Mouse (Mus musculus) left cerebral cortex, postnatal 4 days (tissue): ENCODE data around the gene Rpl19. TPM values are rescaled to one million over a fixed set of nuclear protein-coding genes. Genes with fewer than 3 reads are reported as not detected.

ENCODE experiments used
- DNase-seq: peaks from one replicate; pipeline ENCODE4 v3.0.0-alpha.2; 2022
- intact Hi-C: fragments of 180-260 bp; cut with DNase I; formaldehyde crosslinking; loops from one replicate; pipeline ENCODE4 v1.15.1; 2025
- total RNA-seq, 2 experiments: library from RNA; stranded (reverse); gene quantifications; 2 replicates each; pipeline ENCODE4 v1.2.3; 2021

Rpl19 gene
- total RNA-seq, 2 experiments from 2014 or later, result 711 to 733 TPM

DNA sequence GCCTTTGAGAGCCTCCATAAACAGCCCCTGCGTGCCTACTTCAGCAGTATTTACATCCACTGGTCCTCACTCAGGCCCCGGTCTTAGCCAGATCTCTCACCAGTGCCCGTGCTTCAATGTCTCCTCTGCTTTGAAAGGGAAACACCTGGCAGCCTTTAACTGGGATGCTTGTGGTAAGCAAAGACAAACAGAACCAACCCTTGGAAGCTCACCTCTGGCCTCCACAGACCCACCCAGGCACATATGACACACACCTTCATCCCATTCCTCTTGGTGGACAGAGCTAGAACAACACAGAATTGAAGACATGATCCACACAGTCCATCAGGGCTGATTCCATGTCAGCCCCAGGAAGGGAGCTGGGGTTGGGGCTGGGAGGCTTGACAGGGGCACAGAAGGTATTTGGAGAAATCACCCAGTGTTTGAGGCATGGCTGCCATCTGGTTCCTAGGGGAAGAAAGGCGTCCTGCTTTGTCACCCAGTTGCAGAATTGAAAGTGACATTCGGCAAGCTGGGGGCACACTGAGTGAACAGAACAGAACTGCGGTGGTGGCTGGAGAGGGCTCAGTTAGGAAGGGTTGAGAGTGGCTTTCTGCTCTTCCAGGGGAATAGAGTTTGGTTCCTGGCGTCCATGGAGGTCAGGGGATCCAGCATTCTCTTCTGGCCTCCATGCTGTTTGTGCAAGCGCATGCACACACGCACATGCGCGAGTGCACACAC lies 28.3 kb upstream of the Rpl19 start:
- intact Hi-C loops, result no loop called here
- no peak for DNase-seq

DNA sequence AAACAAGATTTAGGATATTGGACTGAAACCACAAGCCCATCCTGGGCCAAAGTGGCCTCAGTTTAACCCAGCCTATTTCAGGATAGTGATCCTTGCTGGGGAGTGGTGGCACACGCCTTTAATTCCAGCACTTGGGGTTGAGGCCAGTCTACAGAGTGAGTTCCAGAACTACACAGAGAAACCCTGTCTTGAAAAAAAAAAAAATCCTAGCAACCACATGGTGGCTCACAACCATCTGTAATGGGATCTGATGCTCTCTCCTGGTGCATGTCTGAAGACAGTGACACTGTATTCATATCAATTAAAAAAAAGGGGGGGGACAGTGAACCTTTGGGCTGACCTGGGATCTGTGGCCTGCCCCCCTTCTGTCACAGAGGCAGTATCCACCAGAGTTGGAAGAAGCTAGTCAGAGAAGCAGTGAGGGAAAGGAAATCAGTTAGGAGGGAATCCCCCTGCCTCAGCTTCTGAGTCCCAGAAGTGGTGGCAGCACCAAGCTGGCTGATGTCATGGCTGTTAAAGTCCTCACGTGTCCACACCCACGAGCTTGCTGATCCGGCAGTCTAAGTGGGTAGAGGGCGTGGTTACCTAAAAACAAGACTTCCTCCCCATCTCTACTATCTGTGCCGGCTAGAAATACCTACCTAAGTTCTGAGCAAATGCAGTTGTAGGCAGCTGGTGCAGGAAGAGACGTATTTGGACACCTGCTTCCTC lies 27.5 kb upstream of the Rpl19 start:
- no peak for DNase-seq
- intact Hi-C loops, result no loop called here

DNA sequence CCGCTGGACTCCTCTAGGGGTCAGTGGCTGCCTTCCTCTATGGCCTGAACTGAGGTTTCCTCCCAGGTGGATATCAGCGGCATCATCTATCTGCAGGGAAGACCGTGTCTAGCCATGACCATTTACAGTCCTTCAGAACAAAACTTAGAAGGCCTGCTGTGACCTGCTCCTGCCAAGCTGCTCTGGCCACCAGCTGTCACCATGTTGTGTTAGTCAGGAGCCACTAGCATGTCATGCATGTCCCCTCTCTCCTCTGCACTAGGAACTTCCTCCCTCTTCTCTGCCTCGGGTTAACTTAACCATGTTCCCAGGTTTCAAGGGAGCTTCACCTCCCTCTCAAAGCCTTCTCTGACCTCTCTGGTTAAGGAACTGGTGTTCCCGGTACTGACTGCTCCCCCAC lies 26.8 kb upstream of the Rpl19 start:
- DNase-seq, result no peak
- intact Hi-C loops, result no loop called here

DNA sequence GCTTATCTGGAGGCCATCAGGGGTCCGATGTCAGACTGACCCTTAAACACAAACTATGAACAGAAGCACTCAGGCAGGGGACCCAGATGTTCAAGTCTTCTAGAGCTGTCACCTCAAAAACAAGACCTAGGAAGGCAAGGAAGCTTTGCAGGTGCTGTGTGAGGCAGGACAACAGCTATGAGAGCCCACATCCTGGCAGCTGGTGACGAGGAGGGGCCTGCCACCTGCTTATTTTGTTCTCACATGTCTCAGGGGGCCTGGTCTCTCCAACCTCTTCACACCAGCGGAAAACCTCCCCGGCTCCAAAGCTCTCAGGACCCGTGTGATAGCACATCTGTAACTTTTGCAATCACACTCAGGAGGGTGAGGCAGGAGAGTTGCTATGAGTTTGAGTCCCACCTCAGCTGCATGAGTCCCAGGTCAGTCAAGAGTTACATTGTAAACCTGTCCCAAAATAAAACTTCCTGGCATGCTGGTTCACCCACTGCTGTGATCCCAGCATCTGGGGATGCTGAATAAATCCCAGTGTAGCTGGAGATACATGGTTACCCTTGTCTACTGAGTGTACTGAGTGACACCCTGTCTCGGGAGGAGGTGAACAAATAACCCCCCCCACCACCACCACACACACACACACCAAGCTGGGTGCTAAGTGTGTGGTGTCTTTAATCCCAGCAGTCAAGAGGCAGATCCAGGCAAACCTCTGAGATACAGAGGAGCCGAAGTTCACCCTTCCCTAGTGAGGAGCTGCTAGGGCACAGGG lies 26.0 kb upstream of the Rpl19 start:
- DNase-seq, result no peak
- intact Hi-C loops, result no loop called here

DNA sequence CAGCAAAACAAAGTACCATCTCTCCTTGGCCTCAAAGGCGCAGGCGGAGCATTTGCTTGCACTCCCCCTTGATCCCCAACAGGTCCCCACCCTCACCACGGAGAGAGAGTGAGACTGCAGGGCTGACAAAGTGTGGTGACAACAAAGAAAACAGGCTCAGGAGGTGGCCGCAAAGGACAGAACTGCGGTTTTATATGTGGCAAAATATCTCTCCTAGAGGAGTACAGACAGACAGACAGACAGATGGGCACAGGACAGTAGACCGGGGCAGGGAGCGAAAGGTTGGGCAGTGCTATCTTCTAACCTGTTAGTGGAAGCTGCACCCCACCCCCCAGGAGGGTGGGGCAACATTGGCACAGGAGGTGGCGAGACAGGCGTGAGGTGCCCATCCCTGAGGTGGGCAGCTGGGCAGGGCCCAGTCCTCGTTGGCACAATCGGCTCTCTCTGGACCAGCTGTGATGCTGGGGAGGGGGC lies 25.1 kb upstream of the Rpl19 start:
- DNase-seq, result no peak
- intact Hi-C loops, result no loop called here

DNA sequence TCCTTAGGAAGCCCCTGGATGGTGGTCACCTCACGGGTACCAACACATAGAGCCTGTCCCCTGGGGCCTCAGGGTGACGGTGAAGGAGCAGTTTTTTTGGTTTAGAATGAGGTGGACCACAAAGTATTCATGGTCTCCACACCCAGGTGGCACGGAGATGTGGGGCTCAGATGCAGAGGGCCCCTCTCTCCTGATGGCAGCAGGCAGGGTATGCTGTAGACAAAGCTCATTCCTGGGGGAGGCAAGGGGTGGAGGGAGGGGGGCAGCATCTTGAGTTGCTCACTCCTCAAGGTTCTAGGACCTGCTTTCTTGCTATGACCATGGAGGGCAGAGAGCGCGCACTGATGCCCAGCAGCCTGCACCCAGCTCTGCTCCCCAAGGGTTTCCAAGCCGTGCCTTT lies 24.5 kb upstream of the Rpl19 start:
- intact Hi-C loops, result no loop called here
- no peak for DNase-seq

DNA sequence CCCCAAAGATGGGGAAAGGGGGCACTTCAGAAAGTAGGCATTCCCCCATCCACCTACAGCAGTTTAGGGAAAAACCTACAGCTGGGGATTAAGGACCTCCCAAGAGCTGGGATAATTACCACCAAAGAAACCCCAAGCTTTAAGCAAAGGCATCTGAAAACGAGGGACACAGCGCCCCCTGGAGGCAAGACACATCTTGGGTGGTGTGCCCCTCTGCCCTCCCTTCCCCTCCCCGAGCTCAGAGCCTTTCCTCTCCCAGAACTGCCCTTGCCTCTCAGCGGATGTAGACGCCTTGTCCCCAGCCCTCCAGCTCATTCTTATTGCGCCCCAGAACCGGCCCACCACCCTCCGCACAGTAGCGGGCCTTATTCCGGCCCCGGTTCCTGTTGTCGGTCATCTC lies 23.9 kb upstream of the Rpl19 start:
- DNase-seq, result peak; percentile 89
- intact Hi-C loops, result no loop called here

DNA sequence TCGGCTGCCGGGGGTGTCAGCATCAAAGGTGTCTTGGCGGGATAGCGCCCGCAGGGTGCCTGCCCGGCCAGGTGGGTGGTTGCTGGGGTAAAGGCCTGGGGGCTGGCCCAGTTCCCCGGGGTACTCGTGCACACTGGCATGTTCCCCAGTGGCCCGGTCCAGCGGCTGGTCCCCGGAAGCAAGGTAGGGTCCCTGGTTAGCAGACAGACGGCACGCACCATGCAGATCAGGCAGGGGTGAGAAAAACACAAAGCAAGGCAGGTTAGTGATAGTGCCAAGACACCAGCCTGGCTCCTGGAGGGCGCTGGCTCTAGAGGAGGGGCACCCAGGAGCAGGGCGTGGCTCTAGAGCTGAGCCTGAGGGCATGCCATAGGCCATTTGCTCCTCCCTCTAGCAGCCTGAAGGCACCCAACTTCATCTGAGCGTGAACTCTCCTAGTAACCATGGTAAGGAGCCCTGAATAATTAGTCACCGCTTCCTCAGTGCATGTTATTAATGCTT lies 23.3 kb upstream of the Rpl19 start:
- no peak for DNase-seq
- intact Hi-C loops, result no loop called here

DNA sequence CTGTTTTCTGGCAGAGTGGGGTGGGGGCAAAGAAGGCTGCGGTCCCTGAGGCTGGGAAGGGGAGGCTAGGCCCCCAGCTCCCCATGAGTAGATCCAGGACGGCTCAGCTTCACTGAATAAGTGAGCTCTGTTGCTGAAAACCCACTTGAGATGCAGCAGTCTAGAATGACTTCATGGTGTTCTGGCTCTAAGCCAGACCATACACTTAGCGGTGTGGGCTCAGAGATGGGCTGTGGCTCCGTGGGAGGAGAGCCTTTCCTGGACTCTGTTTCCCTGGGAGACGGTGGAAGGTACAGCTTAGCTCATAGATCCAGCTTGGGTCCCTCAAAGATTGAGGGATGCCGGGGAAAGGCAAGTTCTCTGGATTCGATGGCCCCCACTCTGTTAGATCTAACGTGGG lies 22.3 kb upstream of the Rpl19 start:
- DNase-seq, result no peak
- intact Hi-C loops, result no loop called here

DNA sequence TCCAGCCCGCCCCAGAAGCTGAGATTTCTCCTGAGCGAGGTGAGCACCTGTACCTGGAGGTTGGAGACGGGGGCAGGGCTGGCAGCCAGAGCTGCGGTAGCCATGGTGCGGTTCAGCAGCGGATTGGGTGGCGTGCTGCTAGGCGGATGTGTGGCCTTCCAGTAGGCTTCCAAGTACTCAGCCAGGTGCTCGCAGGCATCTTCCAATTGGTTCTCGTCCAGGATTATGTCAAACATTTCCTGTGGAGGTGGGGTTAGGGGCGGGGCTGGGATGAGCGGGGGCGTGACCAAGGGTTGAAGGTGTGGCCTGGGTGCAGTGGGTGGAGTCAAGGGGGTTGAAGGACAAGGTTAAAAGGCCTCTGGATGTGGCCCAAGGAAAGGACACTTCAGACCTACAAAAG lies 21.4 kb upstream of the Rpl19 start:
- no peak for DNase-seq
- intact Hi-C loops, result no loop called here

DNA sequence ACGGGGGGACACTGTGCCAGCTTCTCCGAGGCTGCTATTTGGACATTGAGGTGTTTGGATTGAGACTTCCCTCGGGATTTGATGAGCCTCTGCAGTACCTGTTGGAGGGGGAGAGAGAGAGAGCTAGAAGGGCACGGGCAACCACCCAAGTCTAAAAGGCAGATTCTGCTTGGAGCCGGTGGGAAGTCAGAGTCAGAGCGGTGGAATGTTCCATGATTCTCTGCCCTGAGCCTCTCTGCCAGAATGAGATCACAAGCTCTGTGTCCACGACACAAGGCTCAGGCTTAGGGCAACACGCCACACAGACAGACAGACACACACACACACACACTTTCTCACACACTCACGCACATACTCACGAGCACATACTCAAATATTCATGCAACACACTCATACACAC lies 20.8 kb upstream of the Rpl19 start:
- intact Hi-C loops, result no loop called here

DNA sequence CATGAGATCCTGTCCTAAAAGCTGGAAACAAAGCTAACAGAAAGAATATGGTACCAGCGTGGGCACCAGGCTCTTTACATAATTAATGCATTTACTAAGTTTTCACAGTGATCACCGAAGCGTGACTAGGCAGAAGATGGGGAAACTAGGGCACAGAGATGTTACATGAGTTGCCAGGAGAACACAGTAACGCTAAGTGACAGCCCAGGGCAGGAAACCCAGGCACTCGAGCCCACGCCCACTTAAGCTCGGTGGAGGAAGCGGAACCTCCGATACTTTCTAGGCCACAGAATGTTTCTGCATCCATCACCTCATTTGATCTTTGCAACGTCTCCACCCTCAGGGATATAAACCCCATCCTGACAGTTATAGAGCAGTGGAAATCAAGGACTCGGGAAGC lies 18.4 kb upstream of the Rpl19 start:
- no peak for DNase-seq
- intact Hi-C loops, result no loop called here

More for the DNA sequence above, 20.8 kb upstream of the Rpl19 start:
- no peak for DNase-seq

DNA sequence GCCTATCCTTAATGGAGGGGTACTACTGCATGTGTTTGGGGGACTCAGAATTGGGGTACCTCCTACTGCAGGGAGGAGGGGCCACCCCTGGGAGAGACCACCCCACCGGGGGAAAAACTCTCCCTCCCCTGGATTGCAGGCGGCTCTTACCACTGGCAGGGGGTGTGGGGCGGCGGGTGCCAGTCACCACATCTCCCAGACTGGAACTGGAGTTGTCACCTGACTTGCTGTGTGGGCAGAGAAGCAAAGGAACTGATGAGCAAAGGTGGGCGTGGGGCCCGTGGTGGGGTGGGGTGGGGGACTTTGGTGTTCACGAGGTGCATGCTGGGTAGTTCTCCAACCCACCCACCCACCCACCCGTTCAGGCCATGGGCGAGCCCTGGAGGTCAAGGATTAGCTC lies 14.8 kb upstream of the Rpl19 start:
- no peak for DNase-seq
- intact Hi-C loops, result no loop called here

DNA sequence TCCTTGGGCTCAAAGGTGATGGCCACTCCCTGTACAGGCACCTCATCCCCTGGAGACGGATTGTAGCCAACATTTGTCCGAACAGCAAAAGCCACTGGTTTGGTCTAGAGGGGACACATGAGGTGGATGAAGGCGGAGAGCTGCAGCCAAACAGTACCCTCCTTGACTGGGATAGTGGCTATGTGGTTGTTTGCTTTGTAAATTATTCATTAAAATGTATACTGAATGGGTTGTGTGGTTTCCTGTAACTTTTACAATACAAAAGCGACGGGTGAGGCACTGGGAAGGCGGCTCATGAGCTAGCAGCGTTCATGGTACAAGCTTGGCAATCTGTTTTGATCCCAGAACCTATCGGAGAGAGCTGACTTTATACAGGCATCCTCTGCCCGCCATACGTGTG lies 13.7 kb upstream of the Rpl19 start:
- intact Hi-C loops, result no loop called here
- DNase-seq, result no peak

DNA sequence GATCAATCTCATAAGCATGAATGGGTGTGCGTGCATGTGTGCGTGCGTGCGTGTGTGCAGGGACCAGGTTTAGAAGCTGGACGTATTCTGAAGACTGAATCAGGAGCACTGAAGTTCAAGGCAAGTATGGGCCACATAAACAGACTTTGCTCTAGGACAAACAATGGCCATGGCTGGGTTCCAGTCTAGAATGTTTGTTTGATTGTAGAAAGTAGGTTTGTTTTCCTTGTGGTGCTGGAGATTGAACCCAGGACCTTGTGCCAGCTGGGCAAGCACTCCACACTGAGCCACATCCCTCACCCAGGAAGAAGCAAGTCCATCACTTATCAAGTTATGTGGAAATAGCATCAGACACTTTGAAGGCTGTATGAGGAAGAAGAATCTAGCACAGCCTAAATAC lies 10.3 kb upstream of the Rpl19 start:
- intact Hi-C loops, result no loop called here
- no peak for DNase-seq

DNA sequence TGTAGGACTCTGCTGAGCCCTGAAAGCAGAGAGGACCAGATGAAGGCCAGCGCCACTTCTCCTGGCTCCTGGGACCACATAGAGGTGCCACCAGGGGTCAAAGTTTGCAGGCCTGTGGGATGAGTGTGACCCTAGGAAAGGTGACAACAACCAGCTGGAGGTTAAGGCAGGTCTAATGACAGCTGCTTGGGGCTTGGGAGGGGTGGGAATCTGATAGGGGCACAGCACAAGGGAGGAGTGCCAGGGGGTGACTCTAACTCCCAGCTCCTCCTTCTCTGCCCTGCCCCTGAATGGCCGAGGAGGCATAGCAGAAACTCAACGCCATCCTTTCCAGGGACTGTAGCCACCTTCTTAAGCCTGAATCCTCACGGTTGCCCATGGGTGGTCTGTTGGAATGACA lies 9.7 kb upstream of the Rpl19 start:
- intact Hi-C loops, result no loop called here
- no peak for DNase-seq

DNA sequence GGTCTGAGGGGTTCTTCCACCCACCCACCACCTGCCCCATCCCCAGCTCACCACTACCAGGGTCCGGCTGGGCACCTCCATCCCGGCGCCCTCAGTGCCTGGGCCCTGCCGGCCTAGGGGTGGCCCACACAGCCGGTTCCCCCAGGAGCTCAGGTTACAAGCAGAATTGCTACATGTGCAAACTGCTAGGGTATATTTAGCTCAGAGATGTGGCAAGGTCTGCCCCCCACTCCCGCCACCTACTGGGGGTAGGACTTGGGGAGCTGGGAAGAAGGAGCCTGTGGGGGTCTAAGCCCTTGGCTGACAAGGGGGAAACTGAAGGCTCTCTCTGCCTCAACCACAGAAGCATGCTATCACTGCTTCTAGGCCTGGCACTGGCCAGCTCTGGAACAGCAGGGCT lies 8.3 kb upstream of the Rpl19 start:
- no peak for DNase-seq
- intact Hi-C loops, result no loop called here

DNA sequence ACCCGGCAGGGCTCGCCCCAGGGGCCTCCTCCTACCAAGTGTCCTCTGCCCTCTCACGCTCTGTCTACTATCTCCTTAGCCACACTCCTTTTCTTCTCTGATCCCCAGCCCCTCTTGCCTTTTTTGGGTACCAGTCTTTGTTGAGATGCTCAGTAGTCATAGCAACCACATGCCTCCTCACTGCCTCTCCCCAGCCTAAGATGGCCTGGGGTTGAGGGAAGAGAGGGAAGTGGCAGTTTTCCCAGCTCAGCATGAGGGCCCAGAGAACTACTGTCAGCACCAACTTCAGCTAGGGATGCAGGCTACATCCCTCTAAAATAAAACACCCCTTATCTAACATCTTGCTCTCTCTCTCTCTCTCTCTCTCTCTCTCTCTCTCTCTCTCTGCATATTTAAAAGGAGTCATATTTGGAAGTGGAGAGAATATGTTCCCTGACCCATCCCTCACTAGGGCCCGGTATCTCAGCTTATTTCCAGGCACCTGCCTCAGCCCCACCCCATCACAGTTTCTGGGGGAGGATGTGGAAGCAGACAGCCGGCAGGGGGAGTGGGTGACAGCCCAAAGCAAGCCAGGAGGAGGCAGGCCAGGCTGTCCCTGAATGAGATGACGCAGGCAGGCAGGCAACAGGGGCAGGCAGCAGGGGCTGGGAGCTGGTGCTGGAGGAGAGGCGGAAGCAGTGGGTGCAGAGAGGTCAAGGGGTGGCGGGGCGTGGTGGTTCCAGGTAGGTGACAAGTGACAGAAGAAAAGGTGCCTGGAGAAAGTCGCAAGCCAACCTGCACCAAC lies 7.5 kb upstream of the Rpl19 start:
- intact Hi-C loops, result no loop called here

DNA sequence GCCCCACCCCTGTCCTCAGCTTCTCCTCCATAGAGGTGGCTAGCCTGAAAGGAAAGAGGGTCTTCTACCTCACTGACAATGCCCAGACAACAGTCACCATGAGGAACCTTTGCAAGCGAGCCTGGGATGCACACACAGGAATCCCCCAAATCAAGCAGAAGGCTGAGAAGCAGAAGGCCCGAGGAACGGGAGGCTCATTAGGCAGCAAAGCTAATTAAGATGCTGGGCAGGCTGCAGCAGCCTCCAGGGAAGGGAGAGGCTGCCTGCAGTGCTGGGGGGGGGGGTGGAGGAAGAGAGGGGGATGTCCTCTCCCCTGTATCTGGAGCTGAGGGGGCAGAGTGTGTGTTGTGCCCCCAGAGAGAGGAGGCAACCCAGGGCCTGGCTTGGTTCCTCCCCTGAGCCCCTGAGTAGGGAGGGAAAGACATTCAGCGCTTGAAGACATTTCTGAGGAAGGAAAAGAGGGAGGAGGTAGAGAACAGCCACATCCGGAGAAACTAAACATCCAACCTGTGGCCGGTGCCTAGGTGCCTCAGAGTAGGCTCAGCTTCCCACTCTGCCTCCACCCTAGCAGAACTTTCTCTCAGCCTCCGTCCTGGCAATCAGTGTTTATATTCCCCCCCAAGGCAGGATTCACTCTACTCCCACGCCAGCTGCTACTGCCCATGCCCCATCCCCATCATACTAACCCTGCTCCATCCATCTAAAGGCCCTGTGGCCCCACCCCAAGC lies 6.5 kb upstream of the Rpl19 start:
- intact Hi-C loops, result no loop called here
- no peak for DNase-seq

More for the DNA sequence above, 7.5 kb upstream of the Rpl19 start:
- DNase-seq, result peak; percentile 55

DNA sequence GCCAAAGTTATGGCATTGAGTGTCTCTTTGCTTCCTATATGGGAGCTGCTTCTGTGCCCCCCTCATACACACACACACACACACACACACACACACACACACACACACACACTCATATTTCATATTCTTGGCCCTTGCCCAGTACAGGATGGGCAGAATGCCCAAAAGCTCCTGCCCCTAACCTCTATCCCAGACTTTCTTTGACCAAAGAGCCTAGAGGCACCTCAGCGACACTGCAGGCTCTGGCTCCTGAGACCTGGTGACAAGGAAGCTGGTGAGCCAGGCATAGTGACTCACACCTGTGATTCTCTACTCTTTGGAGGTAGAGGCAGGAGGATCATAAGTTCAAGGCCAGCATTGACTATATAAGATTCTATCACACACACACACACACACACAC lies 5.8 kb upstream of the Rpl19 start:
- DNase-seq, result no peak
- intact Hi-C loops, result no loop called here
